Mouse (Mus musculus) midbrain, embryonic 11.5 days (tissue): Measurements from ENCODE around the gene Ccdc116. TPM values are rescaled to one million over a fixed set of nuclear protein-coding genes. Genes with fewer than 3 reads are reported as not detected.
"Not testable (repeated sequence)": the region's sequence is repeated elsewhere in the genome, so short reads cannot be mapped to it uniquely, and the experiment has no call there.

Source experiments
- ATAC-seq: fragments of 200-750 bp; cut with Nextera tagmentation; 2 replicates; pipeline ENCODE4 v1.8.0; 2017; ENCODE audit warnings: moderate TSS enrichment, moderate library complexity; ENCODE audit not compliant: low FRiP score
- DNase-seq: peaks from one replicate; pipeline ENCODE4 v3.0.0; 2015; ENCODE audit warnings: low spot score; ENCODE audit errors: missing footprints
- H3K27ac ChIP-seq: fragments of 300-500 bp; sonication (generic); 2 replicates; pipeline ENCODE4 v1.5.1; 2014; ENCODE audit warnings: low read depth, low read length
- H3K27me3 ChIP-seq: fragments of 300-500 bp; sonication (generic); 2 replicates; pipeline ENCODE4 v1.6.1; 2014; ENCODE audit warnings: mild to moderate bottlenecking, low read length, moderate library complexity, mixed read lengths; ENCODE audit not compliant: control insufficient read depth, insufficient read depth
- H3K36me3 ChIP-seq: fragments of 300-500 bp; sonication (generic); 2 replicates; pipeline ENCODE4 v1.6.1; 2014; ENCODE audit warnings: mild to moderate bottlenecking, low read length, moderate library complexity, mixed read lengths; ENCODE audit not compliant: control insufficient read depth, insufficient read depth
- H3K4me1 ChIP-seq: fragments of 300-500 bp; sonication (generic); 2 replicates; pipeline ENCODE4 v1.6.1; 2014; ENCODE audit warnings: low read length; ENCODE audit not compliant: control insufficient read depth, insufficient read depth
- H3K4me2 ChIP-seq: fragments of 300-500 bp; sonication (generic); 2 replicates; pipeline ENCODE4 v1.6.1; 2014; ENCODE audit warnings: mild to moderate bottlenecking, moderate library complexity
- H3K4me3 ChIP-seq: fragments of 300-500 bp; sonication (generic); 2 replicates; pipeline ENCODE4 v1.5.1; 2014; ENCODE audit warnings: low read depth, low read length
- H3K9ac ChIP-seq: fragments of 300-500 bp; sonication (generic); 2 replicates; pipeline ENCODE4 v1.6.1; 2014; ENCODE audit warnings: low read length
- H3K9me3 ChIP-seq: fragments of 300-500 bp; sonication (generic); 2 replicates; pipeline ENCODE4 v1.6.1; 2016; ENCODE audit warnings: low read length; ENCODE audit not compliant: control insufficient read depth
- WGBS: fragments of 180-500 bp; shearing (Covaris S2); extraction: QIAGEN DNeasy Blood & Tissue Kit; methylation state at CpG from one replicate; pipeline ENCODE4 v1.1.7; 2014; 5-methylcytosine and 5-hydroxymethylcytosine counted together
- polyA plus RNA-seq: library from polyadenylated mRNA; unstranded; fragments of >200 nt; fragmentation: Nextera tagmentation; extraction: Ambion mirVana; gene quantifications from 2 replicates; pipeline ENCODE4 v1.2.1, GENCODE M21; 2014

The Ccdc116 gene
- polyA plus RNA-seq, 1 experiment from 2014 or later, result 0.40 TPM

DNA sequence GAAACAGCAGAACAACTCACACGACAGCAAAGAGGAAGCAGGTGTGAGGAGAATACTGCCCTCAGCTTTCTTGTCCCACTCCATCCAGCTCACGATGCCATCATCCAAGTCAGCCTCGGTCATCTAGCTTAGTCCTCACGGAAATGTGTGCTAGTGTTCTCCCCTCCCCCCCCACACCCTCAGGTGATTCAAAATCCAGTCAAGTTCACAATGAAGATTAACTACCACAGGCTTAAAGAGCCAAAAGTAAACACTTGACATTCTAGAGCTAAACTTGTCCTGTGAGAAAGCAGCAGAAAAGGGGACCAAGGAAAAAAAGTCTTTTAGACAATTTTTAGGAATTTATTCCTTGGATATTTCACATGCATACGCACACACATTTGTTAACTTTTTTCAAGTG, 21.0 kb upstream of the Ccdc116 start:
- Histone ChIP-seq H3K27ac (no peak overlapping the region), H3K36me3 (peaks cover 7% of the 10 kb centered on the region)
- WGBS, result 91% methylated on average over 5 of the region's 5 CpGs

DNA sequence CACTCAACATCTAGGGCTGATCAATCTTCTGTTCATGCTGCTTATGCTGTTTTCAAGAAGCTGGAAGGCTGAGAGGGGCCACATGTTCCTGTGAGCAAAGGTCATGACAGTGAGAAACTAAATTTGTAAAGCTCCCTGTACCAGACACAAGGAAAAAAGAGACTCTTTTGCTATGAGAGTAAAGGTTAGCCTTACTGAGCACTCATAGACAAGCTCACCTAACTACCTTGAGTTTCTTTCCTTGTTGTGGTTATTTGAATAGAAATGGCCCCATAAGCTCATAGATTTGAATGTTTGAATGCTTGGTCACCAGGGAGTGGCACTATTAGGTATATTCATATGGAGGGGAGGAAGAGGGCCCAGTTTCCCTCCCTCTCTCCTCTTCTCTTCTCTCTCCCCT, 20.1 kb upstream of the Ccdc116 start:
- Histone ChIP-seq H3K9me3 (no peaks in the 10 kb centered on the region), H3K4me1 (no peaks in the 10 kb centered on the region), H3K9ac (no peak overlapping the region), H3K27ac (no peak overlapping the region), H3K4me3 (no peak overlapping the region), H3K27me3 (no peaks in the 10 kb centered on the region), H3K4me2 (no peak overlapping the region), H3K36me3 (peaks cover 5% of the 10 kb centered on the region; the same call in 1 of the 2 replicates)
- peak; percentile 54 for DNase-seq
- ATAC-seq, result no peak

More for the DNA sequence above, 21.0 kb upstream of the Ccdc116 start:
- Histone ChIP-seq H3K9me3 (no peaks in the 10 kb centered on the region), H3K4me1 (no peaks in the 10 kb centered on the region), H3K9ac (no peak overlapping the region), H3K4me2 (no peak overlapping the region), H3K4me3 (no peak overlapping the region), H3K27me3 (no peaks in the 10 kb centered on the region)
- DNase-seq (peak; percentile 33), ATAC-seq (no peak)

DNA sequence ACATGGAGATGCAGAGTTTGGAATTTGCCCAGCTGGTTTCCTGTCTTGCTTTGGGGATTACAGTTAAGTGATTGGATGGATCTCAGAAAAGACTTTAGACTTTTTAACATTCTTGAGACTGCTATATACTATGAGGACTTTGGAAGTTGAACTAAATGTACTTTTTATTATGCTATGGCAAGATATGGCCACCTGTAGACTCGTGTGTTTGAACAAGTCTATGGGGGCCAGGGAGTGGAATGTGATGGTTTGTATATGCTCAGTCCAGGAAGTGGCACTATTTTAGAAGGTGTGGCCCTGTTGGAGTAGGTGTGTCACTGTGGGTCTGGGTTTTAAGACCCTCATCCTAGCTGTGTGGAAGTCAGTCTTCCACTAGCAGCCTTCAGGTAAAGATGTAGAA, 18.4 kb upstream of the Ccdc116 start:
- H3K9me3 ChIP-seq, H3K4me1 ChIP-seq, H3K4me2 ChIP-seq, DNase-seq, H3K4me3 ChIP-seq, H3K27ac ChIP-seq, ATAC-seq, H3K27me3 ChIP-seq, H3K36me3 ChIP-seq, H3K9ac ChIP-seq: not testable (repeated sequence)
- WGBS, result 100% methylated on average over 1 of the region's 1 CpGs

DNA sequence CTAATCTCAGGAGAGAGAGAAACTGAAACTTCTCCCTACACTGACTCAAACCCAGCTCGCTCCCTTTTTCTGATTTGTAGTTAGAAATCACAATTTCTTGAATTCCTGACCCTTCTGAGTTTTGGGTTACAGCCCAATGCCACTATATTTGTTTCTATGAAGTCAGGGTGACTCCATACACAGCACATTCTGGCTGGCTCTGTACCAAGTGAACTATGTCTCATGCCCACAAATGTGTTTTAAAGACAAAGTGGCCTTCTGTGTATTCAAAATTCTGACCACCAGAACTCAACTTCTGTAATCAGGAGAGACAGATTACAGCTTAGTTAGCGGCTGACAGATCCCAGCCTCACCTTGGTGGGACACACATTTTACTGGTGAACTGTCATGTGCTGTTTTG, 7.3 kb upstream of the Ccdc116 start:
- H3K9ac ChIP-seq, result no peak overlapping the region
- H3K4me3 ChIP-seq, result no peak overlapping the region
- no peaks in the 10 kb centered on the region for H3K4me1 ChIP-seq
- H3K27ac ChIP-seq, result no peak overlapping the region
- DNase-seq, result no peak
- no peaks in the 10 kb centered on the region for H3K27me3 ChIP-seq
- H3K9me3 ChIP-seq, result no peaks in the 10 kb centered on the region
- ATAC-seq, result no peak
- 95% methylated on average over 2 of the region's 2 CpGs for WGBS
- peaks cover 10% of the 10 kb centered on the region for H3K36me3 ChIP-seq
- H3K4me2 ChIP-seq, result no peak overlapping the region

DNA sequence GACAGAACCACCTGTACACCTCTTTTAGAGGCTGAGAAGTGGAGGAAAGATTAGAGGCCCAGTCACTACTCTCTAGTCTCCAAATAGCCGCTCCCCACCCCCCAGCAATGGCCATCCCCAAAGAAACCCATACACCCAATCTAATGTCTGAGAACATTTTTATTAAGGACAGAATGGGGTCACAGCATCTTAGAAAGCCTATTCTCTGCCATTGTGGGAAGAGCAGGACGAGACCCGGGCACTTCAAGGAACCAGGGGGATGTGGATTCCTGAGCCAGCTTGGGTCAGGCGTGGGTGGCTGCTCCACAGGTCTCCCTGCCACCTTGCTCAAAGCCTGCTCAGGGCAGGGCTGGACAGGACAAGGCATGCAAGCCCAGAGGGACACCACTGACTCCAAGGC, 4.8 kb upstream of the Ccdc116 start:
- ATAC-seq (no peak), DNase-seq (peak; percentile 76)
- Histone ChIP-seq H3K27me3 (peaks cover 17% of the 10 kb centered on the region), H3K4me3 (no peak overlapping the region), H3K4me1 (peaks cover 10% of the 10 kb centered on the region), H3K4me2 (no peak overlapping the region), H3K9me3 (no peaks in the 10 kb centered on the region), H3K27ac (no peak overlapping the region), H3K36me3 (no peaks in the 10 kb centered on the region; the same call in 1 of the 2 replicates), H3K9ac (no peak overlapping the region)
- 98% methylated on average over 4 of the region's 4 CpGs for WGBS

DNA sequence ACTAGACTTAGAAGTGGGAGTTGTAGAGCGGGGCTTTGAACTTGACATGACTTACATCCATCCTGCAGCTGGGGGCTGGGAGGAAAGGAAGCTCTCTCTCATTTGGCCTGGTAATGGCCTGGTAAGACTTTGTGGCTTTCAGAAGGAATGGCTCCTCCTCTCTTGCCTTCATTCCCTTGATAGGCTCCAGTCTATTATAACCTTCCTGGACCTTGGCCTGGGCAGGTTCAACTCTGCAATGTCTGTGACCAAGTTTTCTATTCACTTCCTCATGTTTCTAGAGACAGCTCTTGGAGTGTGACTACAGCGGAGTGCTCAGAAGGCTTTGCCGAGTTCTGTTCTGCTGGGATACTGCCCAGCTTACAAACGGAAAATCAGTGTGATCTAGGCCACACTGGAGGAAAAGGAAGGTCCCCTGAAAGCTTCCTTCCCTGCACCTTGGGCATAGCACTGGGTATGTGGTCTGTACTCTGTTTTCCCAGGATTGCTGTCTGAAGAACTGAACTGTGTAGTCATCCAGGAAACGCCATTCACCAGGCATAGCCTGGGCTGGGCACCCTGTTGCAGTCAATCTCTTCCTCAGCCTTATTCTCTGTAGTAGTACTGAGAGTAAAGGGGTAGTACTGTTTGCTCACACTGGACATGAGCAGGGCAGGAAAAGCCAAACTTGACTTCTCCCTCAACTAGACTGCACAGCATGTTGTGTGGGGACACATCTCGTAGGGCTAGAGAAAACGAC, 3.7 kb upstream of the Ccdc116 start:
- no peak overlapping the region for H3K9ac ChIP-seq
- H3K4me2 ChIP-seq, result no peak overlapping the region
- no peaks in the 10 kb centered on the region; the same call in 1 of the 2 replicates for H3K36me3 ChIP-seq
- WGBS, result 88% methylated on average over 7 of the region's 7 CpGs
- no peak for ATAC-seq
- H3K27ac ChIP-seq, result no peak overlapping the region
- peaks cover 10% of the 10 kb centered on the region for H3K4me1 ChIP-seq
- H3K9me3 ChIP-seq, result no peaks in the 10 kb centered on the region
- DNase-seq, result peak; percentile 82
- H3K4me3 ChIP-seq, result no peak overlapping the region
- peaks cover 17% of the 10 kb centered on the region for H3K27me3 ChIP-seq

DNA sequence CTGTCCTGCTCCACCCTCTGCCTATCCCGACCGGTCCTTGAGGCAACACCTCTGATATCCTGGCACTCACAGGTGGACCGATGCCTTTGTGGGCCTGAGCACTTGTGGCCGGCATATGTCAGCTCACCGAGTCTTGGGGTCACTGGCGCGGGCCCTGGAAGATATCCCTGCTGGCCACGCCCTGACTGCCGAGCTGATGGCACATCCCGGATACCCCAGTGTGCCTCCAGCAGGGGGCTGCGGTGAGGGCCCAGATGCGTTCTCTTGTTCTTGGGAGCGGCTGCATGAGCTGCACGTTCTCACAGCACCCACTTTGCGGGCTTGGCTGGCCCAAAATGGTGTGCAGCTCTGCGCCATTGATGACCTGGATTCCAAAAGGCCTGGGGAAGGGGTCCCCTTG, 1.1 kb upstream of the Ccdc116 start:
- ATAC-seq (peak; percentile 25), DNase-seq (peak; percentile 93)
- no peak overlapping the region; the same call in 1 of the 2 replicates for H3K9ac ChIP-seq
- H3K4me2 ChIP-seq, result peak overlapping the region; percentile 96
- 6% methylated on average over 16 of the region's 16 CpGs for WGBS
- no peak overlapping the region for H3K27ac ChIP-seq
- H3K4me1 ChIP-seq, result peaks cover 10% of the 10 kb centered on the region
- peaks cover 17% of the 10 kb centered on the region for H3K27me3 ChIP-seq
- H3K4me3 ChIP-seq, result peak overlapping the region; percentile 50
- H3K9me3 ChIP-seq, result no peaks in the 10 kb centered on the region
- H3K36me3 ChIP-seq, result no peaks in the 10 kb centered on the region; the same call in 1 of the 2 replicates

DNA sequence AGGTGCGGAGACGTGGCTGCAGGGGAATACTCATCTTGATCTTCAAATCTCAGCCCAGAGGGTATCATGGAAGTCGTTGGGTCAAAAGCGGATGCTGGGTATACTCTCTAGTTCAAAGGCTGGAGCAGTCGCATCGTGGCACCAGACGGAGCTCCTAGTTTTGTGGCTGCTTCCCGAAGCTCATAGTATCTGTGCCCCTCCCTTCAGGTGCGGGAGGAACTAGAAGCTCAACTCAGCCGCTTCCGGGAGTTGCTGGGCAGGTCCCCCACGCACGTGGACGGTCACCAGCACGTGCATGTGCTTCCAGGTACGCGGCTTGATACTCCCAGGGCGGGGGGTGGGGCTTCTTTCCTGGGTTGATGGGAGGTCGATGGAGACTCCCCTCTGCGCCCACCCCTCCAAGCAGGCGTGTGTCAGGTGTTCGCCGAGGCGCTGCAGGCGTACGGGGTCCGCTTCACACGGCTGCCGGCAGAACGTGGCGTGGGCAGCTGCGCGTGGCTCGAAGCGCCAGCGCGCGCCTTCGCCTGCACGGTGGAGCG, 431 bp upstream of the Ccdc116 start:
- H3K27me3 ChIP-seq, result peaks cover 17% of the 10 kb centered on the region
- H3K4me2 ChIP-seq, result peak overlapping the region; percentile 96
- WGBS, result under 1% methylated on average over 41 of the region's 41 CpGs
- peak overlapping the region; percentile 50 for H3K4me3 ChIP-seq
- H3K9ac ChIP-seq, result peak overlapping the region; percentile 52
- no peak overlapping the region for H3K27ac ChIP-seq
- DNase-seq, result peak; percentile 96
- peak; percentile 43; the same call in 1 of the 2 replicates for ATAC-seq
- H3K9me3 ChIP-seq, result no peaks in the 10 kb centered on the region
- H3K36me3 ChIP-seq, result no peaks in the 10 kb centered on the region; the same call in 1 of the 2 replicates
- H3K4me1 ChIP-seq, result peaks cover 10% of the 10 kb centered on the region

DNA sequence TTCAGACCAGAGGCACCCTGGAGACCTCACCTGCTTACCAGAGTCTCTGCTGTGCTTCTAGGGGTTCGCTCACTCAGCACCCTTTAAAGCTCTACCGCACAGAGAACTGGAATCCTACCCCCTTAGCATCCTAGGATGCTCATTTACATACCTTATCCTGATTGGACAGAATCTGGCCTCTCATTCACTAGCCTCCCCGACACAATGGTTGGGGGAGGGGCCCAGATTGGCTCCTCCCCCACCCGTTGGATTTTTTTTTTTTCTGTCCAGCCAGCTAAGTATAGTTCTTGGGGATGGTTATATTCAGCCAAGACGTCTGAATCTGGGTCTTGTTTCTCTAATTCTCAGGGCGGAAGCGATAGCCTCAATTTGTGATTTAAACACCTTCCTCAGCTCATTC, 2.7 kb downstream of the Ccdc116 start, which contains the start of gene Ydjc:
Gene Ydjc (plus strand): TSS at position 283 of the 400 bp plus-strand sequence.
- Histone ChIP-seq H3K27me3 (peaks cover 17% of the 10 kb centered on the region), H3K9ac (no peak within 1 kb of the TSS), H3K9me3 (no peaks in the 10 kb centered on the region), H3K36me3 (no peaks in the 10 kb centered on the region), H3K27ac (no peak within 1 kb of the TSS), H3K4me2 (no peak within 1 kb of the TSS), H3K4me3 (no peak within 1 kb of the TSS), H3K4me1 (peaks cover 10% of the 10 kb centered on the region)
- 0 out of 2 replicates have a peak, but pooled peaks have one; percentile 26 for ATAC-seq
- WGBS, result 15% methylated on average over 7 of the region's 7 CpGs
- peak; percentile 88 for DNase-seq
